Mouse (Mus musculus): ENCODE data around the gene Clk1.

- TF ChIP-seq CTCF (conservative IDR thresholded peaks at IDR 0.05; ENCODE audit: insufficient read depth, insufficient read length, low read depth, low read length) (no peak), POLR2A (IDR thresholded peaks at IDR 0.05; ENCODE audit: low read depth, low read length) (no peak)
Measured at GRCm38 (mm10) chr1:58416048-58416447, 7.8 kb downstream of the Clk1 start.

Data from kidney, adult 2 months (tissue).